Mouse (Mus musculus) spleen, postnatal 0 days (tissue): Measurements from ENCODE around the gene Uchl3. TPM values are rescaled to one million over a fixed set of nuclear protein-coding genes. Genes with fewer than 3 reads are reported as not detected.

ENCODE experiments used
- polyA plus RNA-seq: library from polyadenylated mRNA; unstranded; fragments of >200 nt; fragmentation: Nextera tagmentation; extraction: Ambion mirVana; gene quantifications from 2 replicates; pipeline ENCODE4 v1.2.1, GENCODE M21; 2015

Gene Uchl3
- polyA plus RNA-seq: 79.8 and 81.6 TPM in 2 replicates

GRCm38 (mm10) chr14:101653581-101654525 is at the start of gene Uchl3:
Uchl3 (plus strand) TSS chr14:101653967.

GRCm38 (mm10) chr14:101608519-101609368 is 45.0 kb upstream of the Uchl3 start, which contains the start of gene Tbc1d4:
Tbc1d4 (minus strand) TSS chr14:101609191.

GRCm38 (mm10) chr14:101640153-101640843 is 13.5 kb upstream of the Uchl3 start, which contains the start of gene Commd6:
Commd6 (minus strand) TSS chr14:101640686.

GRCm38 (mm10) chr14:101729237-101729971 is 75.6 kb downstream of the Uchl3 start, which contains the start of the genes Gm9922 and Lmo7:
Gm9922 (minus strand) TSS chr14:101729814.
Lmo7 (plus strand) TSS chr14:101729957.

Other genes starting within 250 kb of the Uchl3 start
- 5.4 and 6.0 TPM in 2 replicates for gene Tbc1d4, start 44.8 kb upstream of the Uchl3 start, polyA plus RNA-seq
- gene Commd6, start 13.3 kb upstream of the Uchl3 start, polyA plus RNA-seq: 62.7 and 66.7 TPM in 2 replicates
- gene Gm9922, start 75.8 kb downstream of the Uchl3 start, polyA plus RNA-seq: 0.80 and 1.2 TPM in 2 replicates
- 1.5 and 1.8 TPM in 2 replicates for gene Lmo7, start 76.0 kb downstream of the Uchl3 start, polyA plus RNA-seq